Mouse (Mus musculus) megakaryocyte, embryonic 14.5 days (primary cell): Measurements from ENCODE around the gene Kcna1.

Experiments
- FLI1 ChIP-seq: IDR thresholded peaks from 2 replicates; pipeline ENCODE4 v1.6.1; 2012; ENCODE audit warnings: low read length, inconsistent platforms, mixed read lengths
- GATA1 ChIP-seq: IDR thresholded peaks from 3 replicates; pipeline ENCODE4 v1.6.1; 2012; ENCODE audit warnings: mixed read lengths, low read length, inconsistent platforms, borderline replicate concordance

DNA sequence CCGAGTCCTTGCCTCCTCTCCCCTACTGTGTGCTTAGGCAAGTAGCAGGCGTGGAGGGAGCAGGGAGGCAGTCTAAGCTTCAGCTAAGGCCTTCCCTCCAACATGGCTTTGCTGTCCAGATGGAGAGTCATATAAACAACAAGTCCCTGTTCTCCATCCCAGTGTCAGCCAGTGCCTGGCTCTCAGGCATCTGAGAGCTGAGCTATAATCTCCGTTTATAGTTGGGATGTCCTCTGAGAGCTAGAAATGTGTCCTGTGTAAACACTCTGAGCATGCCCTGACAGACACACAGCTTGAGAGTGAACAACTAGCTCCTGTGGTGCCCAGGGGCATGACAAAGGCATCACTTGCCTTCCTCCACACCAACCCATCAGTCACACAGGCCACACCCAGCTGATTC, 39.0 kb upstream of the Kcna1 start:
- TF ChIP-seq GATA1 (no peak), FLI1 (no peak)
